Mouse (Mus musculus): Measurements from ENCODE around the gene Cln3. TPM values are rescaled to one million over a fixed set of nuclear protein-coding genes. Genes with fewer than 3 reads are reported as not detected.
A peak's percentile ranks its signal among the peaks of the same experiment; 100 is the strongest.

Cln3 gene
- polyA plus RNA-seq, 1 experiment from 2014 or later = 19.4 TPM

GRCm38 (mm10) chr7:126566094-126566765 is 19.4 kb downstream of the Cln3 start, which contains the start of gene Eif3c:
Gene Eif3c (minus strand): TSS chr7:126566411.
- Histone ChIP-seq H3K27ac (replicated peaks) (peak within 1 kb of the TSS; percentile 73), H3K9me3 (no peaks in the 10 kb centered on the region), H3K4me2 (peak within 1 kb of the TSS; percentile 88), H3K4me3 (peak within 1 kb of the TSS; percentile 71), H3K4me1 (peaks cover 8% of the 10 kb centered on the region), H3K9ac (peak within 1 kb of the TSS; percentile 84), H3K36me3 (peaks cover 37% of the 10 kb centered on the region), H3K27me3 (replicated peaks) (no peaks in the 10 kb centered on the region)
- ATAC-seq (ENCODE audit: extremely low read depth, insufficient number of reproducible peaks, low FRiP score, low TSS enrichment) = peak; percentile 89
- WGBS = under 1% methylated on average over 46 of the region's 46 CpGs

- peak overlapping the region; percentile 84 for H3K9ac ChIP-seq
- no peaks in the 10 kb centered on the region for H3K27me3 ChIP-seq (replicated peaks)
- H3K4me3 ChIP-seq = peak overlapping the region; percentile 71
- H3K4me2 ChIP-seq = peak overlapping the region; percentile 88
- WGBS = under 1% methylated on average over 28 of the region's 28 CpGs
- no peaks in the 10 kb centered on the region for H3K9me3 ChIP-seq
- H3K27ac ChIP-seq (replicated peaks) = peak overlapping the region; percentile 73
- peaks cover 8% of the 10 kb centered on the region for H3K4me1 ChIP-seq
- no peak for ATAC-seq (ENCODE audit: extremely low read depth, insufficient number of reproducible peaks, low FRiP score, low TSS enrichment)
- H3K36me3 ChIP-seq = peaks cover 42% of the 10 kb centered on the region
These were observed 19.9 kb downstream of the Cln3 start for GRCm38 (mm10) chr7:126565693-126566092.

GRCm38 (mm10) chr7:126556635-126557034 is 29.0 kb downstream of the Cln3 start:
- WGBS = 91% methylated on average over 5 of the region's 5 CpGs
- peaks cover 97% of the 10 kb centered on the region for H3K36me3 ChIP-seq

GRCm38 (mm10) chr7:126554796-126555195 is 30.8 kb downstream of the Cln3 start:
- Histone ChIP-seq H3K9ac (no peak overlapping the region), H3K36me3 (peaks cover 97% of the 10 kb centered on the region), H3K27me3 (replicated peaks) (no peaks in the 10 kb centered on the region), H3K4me3 (no peak overlapping the region), H3K4me1 (no peaks in the 10 kb centered on the region), H3K9me3 (no peaks in the 10 kb centered on the region), H3K27ac (replicated peaks) (no peak overlapping the region), H3K4me2 (no peak overlapping the region)
- whole genome bisulfite sequencing = 97% methylated on average over 1 of the region's 1 CpGs
- no peak for ATAC-seq (ENCODE audit: extremely low read depth, insufficient number of reproducible peaks, low FRiP score, low TSS enrichment)

More at GRCm38 (mm10) chr7:126556635-126557034, 29.0 kb downstream of the Cln3 start:
- H3K4me1 ChIP-seq = no peaks in the 10 kb centered on the region
- no peak overlapping the region for H3K4me2 ChIP-seq
- H3K27ac ChIP-seq (replicated peaks) = no peak overlapping the region
- no peaks in the 10 kb centered on the region for H3K27me3 ChIP-seq (replicated peaks)
- ATAC-seq (ENCODE audit: extremely low read depth, insufficient number of reproducible peaks, low FRiP score, low TSS enrichment) = no peak
- H3K4me3 ChIP-seq = no peak overlapping the region
- no peak overlapping the region for H3K9ac ChIP-seq
- H3K9me3 ChIP-seq = no peaks in the 10 kb centered on the region

- H3K27ac ChIP-seq (replicated peaks) = no peak overlapping the region
- H3K4me2 ChIP-seq = no peak overlapping the region
- no peaks in the 10 kb centered on the region for H3K4me1 ChIP-seq
- no peak overlapping the region for H3K4me3 ChIP-seq
- WGBS = 84% methylated on average over 2 of the region's 2 CpGs
- H3K36me3 ChIP-seq = peaks cover 65% of the 10 kb centered on the region
- no peak overlapping the region for H3K9ac ChIP-seq
- ATAC-seq (ENCODE audit: extremely low read depth, insufficient number of reproducible peaks, low FRiP score, low TSS enrichment) = no peak
- no peaks in the 10 kb centered on the region for H3K9me3 ChIP-seq
- H3K27me3 ChIP-seq (replicated peaks) = no peaks in the 10 kb centered on the region; the same call in 1 of the 2 replicates
These were observed 40.0 kb downstream of the Cln3 start for GRCm38 (mm10) chr7:126545631-126546030.

- no peak for ATAC-seq (ENCODE audit: extremely low read depth, insufficient number of reproducible peaks, low FRiP score, low TSS enrichment)
- 58% methylated on average over 1 of the region's 1 CpGs for WGBS
- Histone ChIP-seq H3K4me2 (no peak overlapping the region), H3K36me3 (peaks cover 25% of the 10 kb centered on the region), H3K4me1 (no peaks in the 10 kb centered on the region), H3K4me3 (no peak overlapping the region), H3K9ac (no peak overlapping the region), H3K27me3 (replicated peaks) (peaks cover 7% of the 10 kb centered on the region), H3K9me3 (no peaks in the 10 kb centered on the region), H3K27ac (replicated peaks) (no peak overlapping the region)
These were observed 44.0 kb downstream of the Cln3 start for GRCm38 (mm10) chr7:126541661-126542060.

- no peak overlapping the region for H3K27ac ChIP-seq (replicated peaks)
These were observed 47.6 kb downstream of the Cln3 start for GRCm38 (mm10) chr7:126537820-126538585.

GRCm38 (mm10) chr7:126536466-126536865 is 49.2 kb downstream of the Cln3 start:
- H3K9ac ChIP-seq = peak overlapping the region; percentile 76

More at GRCm38 (mm10) chr7:126537820-126538585, 47.6 kb downstream of the Cln3 start:
- ATAC-seq (ENCODE audit: extremely low read depth, insufficient number of reproducible peaks, low FRiP score, low TSS enrichment) = no peak
- H3K4me1 ChIP-seq = no peaks in the 10 kb centered on the region; the same call in 1 of the 2 replicates
- no peak overlapping the region for H3K9ac ChIP-seq
- no peaks in the 10 kb centered on the region for H3K36me3 ChIP-seq
- no peak overlapping the region for H3K4me2 ChIP-seq
- 70% methylated on average over 5 of the region's 5 CpGs for WGBS
- no peaks in the 10 kb centered on the region for H3K9me3 ChIP-seq
- H3K27me3 ChIP-seq (replicated peaks) = peaks cover 25% of the 10 kb centered on the region
- no peak overlapping the region for H3K4me3 ChIP-seq

GRCm38 (mm10) chr7:126535766-126536165 is 49.9 kb downstream of the Cln3 start:
- H3K9me3 ChIP-seq = no peaks in the 10 kb centered on the region
- H3K9ac ChIP-seq = peak overlapping the region; percentile 76
- peak overlapping the region; percentile 74 for H3K4me2 ChIP-seq
- peaks cover 25% of the 10 kb centered on the region for H3K27me3 ChIP-seq (replicated peaks)
- ATAC-seq (ENCODE audit: extremely low read depth, insufficient number of reproducible peaks, low FRiP score, low TSS enrichment) = no peak
- no peaks in the 10 kb centered on the region; the same call in 1 of the 2 replicates for H3K4me1 ChIP-seq
- 2% methylated on average over 28 of the region's 28 CpGs for WGBS
- peak overlapping the region; percentile 53 for H3K4me3 ChIP-seq
- H3K36me3 ChIP-seq = no peaks in the 10 kb centered on the region
- H3K27ac ChIP-seq (replicated peaks) = no peak overlapping the region

More at GRCm38 (mm10) chr7:126536466-126536865, 49.2 kb downstream of the Cln3 start:
- Histone ChIP-seq H3K4me2 (peak overlapping the region; percentile 74), H3K4me3 (peak overlapping the region; percentile 53), H3K27me3 (replicated peaks) (peaks cover 25% of the 10 kb centered on the region), H3K4me1 (no peaks in the 10 kb centered on the region; the same call in 1 of the 2 replicates), H3K9me3 (no peaks in the 10 kb centered on the region), H3K27ac (replicated peaks) (no peak overlapping the region), H3K36me3 (no peaks in the 10 kb centered on the region)
- no peak for ATAC-seq (ENCODE audit: extremely low read depth, insufficient number of reproducible peaks, low FRiP score, low TSS enrichment)
- 55% methylated on average over 9 of the region's 9 CpGs for WGBS

GRCm38 (mm10) chr7:126533434-126533833 is 52.2 kb downstream of the Cln3 start:
- Histone ChIP-seq H3K27ac (replicated peaks) (no peak overlapping the region), H3K9ac (no peak overlapping the region), H3K4me3 (no peak overlapping the region), H3K4me2 (no peak overlapping the region), H3K4me1 (no peaks in the 10 kb centered on the region; the same call in 1 of the 2 replicates), H3K9me3 (no peaks in the 10 kb centered on the region), H3K27me3 (replicated peaks) (peaks cover 33% of the 10 kb centered on the region), H3K36me3 (no peaks in the 10 kb centered on the region)
- ATAC-seq (ENCODE audit: extremely low read depth, insufficient number of reproducible peaks, low FRiP score, low TSS enrichment) = no peak
- 55% methylated on average over 1 of the region's 1 CpGs for WGBS

GRCm38 (mm10) chr7:126528166-126528577 is 57.4 kb downstream of the Cln3 start:
- Histone ChIP-seq H3K36me3 (no peaks in the 10 kb centered on the region), H3K27ac (replicated peaks) (no peak overlapping the region), H3K4me1 (no peaks in the 10 kb centered on the region), H3K4me2 (no peak overlapping the region), H3K4me3 (no peak overlapping the region), H3K9me3 (no peaks in the 10 kb centered on the region), H3K9ac (0 out of 2 replicates have a peak overlapping the region, but pooled peaks have one; percentile 63), H3K27me3 (replicated peaks) (peaks cover 12% of the 10 kb centered on the region; the same call in 1 of the 2 replicates)
- no peak for ATAC-seq (ENCODE audit: extremely low read depth, insufficient number of reproducible peaks, low FRiP score, low TSS enrichment)
- 26% methylated on average over 1 of the region's 1 CpGs for WGBS
